Mouse (Mus musculus) v-Abl transformed pro-B cells (cell line): ENCODE measurements around the gene Leng9.

Experiments
- in situ Hi-C, 2 experiments: fragments of 400-800 bp; cut with MboI; formaldehyde crosslinking; loops; one replicate each; pipeline ENCODE4 v1.15.1; 2025; ENCODE audit not compliant: unreplicated experiment in 2 of 2

Leng9 gene

DNA sequence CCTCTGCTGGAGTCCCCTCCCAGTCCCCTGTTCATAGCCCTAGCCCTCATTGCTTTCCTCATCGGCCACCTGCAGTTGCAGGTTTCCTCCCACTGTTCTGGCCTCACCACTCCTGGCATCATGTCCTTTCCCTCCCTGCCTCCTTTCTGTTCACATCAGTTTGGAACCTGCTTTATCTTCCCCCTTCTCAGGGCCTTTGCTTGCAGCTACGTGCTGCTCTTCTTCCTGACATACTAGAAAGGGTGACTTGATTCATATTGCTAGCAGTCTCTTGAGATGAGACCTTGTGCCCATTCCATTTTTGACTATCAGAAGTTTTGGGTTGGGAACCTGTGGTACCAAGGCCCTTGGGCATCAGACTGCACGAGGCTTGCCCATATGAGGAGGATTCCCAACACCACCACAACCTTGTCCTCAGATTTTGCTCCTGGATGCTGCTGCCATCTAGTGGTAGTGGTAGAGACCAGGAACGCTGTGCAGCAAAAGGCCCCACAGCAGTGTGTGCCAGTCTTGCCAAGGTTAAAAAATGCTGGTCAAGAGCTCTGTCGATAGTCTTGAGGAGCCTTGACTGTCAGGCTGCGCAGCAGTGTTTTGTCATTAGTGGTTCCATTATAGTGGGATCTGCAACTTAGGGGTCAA lies 4.5 kb downstream of the Leng9 start:
- in situ Hi-C loops: loop anchor here (5.0 to 25.0 kb wide), 5 partner anchors 282 to 792 kb away; partner anchors contain the start of genes Ssc5d (in 2 of the 2), Ube2s (in 2 of the 2), Mboat7 (in 1 of the 2) and Tmem86b (in 1 of the 2)

DNA sequence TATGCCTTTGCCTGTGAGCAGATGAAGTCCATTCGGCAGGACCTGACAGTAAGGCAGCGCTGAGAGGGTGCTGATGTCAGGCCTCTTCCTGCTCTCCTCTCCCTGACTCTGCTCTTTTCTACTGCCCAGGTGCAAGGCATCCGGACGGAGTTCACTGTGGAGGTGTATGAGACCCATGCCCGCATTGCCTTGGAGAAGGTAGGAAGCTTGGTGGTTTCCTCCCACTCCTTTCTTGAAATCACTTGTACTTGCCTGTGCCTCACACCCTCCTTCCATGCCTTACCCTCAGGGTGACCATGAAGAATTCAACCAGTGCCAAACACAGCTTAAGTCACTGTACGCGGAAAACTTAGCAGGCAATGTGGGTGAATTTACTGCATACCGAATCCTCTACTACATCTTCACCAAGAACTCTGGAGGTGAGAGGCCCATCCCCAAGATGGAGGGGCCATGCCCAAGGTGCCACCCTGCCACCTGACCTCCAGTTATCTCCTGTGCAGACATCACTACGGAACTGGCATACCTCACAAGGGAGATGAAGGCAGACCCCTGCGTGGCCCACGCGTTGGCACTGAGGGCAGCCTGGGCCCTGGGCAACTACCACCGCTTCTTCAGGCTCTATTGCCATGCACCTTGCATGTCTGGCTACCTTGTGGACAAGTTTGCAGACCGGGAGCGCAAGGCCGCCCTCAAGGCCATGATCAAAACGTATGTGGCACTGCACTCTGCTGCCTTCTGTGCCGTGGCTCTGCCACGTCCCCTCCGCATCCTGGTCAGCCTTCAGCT lies 5.2 kb downstream of the Leng9 start:
- in situ Hi-C loops: loop anchor here (5.0 to 25.0 kb wide), 5 partner anchors 282 to 792 kb away; partner anchors contain the start of genes Ssc5d (in 2 of the 2), Ube2s (in 2 of the 2), Mboat7 (in 1 of the 2) and Tmem86b (in 1 of the 2)

DNA sequence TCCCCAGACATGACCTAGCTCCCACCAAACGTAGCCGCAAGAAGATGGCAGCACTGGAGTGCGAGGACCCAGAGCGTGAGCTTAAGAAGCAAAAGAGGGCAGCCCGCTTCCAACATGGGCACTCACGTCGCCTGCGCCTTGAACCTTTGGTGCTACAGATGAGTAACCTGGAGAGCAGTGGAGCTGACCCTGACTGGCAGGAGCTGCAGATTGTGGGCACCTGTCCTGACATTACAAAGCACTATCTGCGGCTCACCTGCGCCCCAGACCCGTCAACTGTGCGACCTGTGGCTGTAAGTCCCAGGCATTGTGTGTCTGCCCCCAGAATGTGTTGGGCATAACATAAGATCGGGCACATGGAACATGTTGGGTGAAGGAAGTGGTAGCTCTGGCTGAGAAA lies 6.1 kb downstream of the Leng9 start:
- in situ Hi-C loops: loop anchor here (10.0 to 25.0 kb wide), 4 partner anchors 449 to 793 kb away; partner anchors contain the start of genes Ssc5d (in 2 of the 2), Ube2s (in 2 of the 2), Mboat7 (in 1 of the 2) and Tmem86b (in 1 of the 2)

DNA sequence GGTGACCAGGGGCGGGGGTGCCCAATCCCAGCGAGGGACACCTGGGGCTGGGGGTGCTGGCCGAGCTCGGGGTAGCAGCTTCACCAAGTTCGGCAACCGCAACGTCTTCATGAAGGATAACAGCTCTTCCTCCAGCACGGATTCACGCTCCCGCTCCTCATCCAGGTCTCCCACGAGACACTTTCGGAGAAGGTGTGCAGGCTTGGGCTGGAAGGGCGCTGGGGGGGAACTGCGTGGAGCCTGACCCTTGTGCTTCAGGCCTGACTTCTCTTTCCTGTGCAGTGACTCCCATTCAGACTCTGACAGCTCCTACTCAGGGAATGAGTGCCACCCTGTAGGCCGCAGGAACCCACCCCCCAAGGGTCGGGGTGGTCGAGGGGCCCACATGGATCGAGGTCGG lies 6.7 kb downstream of the Leng9 start:
- in situ Hi-C loops: loop anchor here (10.0 to 25.0 kb wide), 4 partner anchors 449 to 794 kb away; partner anchors contain the start of genes Ssc5d (in 2 of the 2), Ube2s (in 2 of the 2), Mboat7 (in 1 of the 2) and Tmem86b (in 1 of the 2)

DNA sequence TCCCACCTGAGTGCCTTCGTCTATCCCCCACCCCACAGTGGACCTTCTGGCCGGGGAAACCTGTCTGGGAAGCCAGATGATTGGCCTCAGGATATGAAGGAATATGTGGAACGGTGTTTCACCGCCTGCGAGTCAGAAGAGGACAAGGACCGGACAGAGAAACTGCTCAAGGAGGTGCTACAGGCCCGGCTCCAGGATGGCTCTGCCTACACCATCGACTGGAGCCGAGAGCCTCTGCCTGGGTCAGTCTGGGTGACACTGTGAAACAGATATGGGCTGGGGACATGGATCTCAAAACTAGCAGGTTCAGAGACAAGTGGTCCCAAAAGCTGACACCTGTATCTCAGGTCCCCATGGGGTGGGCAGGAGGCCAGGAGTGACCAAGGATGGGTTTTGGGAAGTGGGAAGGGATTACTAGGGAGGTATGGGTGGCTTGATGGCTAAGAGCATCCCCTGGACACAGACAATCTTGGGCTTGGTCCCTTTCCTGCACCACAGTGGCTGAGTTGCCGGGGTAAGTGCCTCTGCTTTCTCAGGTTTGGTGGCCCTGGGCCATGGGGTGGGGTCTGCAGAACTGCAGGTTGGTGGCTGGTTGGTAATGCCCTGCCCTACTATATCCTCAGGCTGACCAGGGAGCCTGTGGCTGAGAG lies 7.3 kb downstream of the Leng9 start:
- in situ Hi-C loops: loop anchor here (10.0 to 25.0 kb wide), 4 partner anchors 448 to 794 kb away; partner anchors contain the start of genes Ssc5d (in 2 of the 2), Ube2s (in 2 of the 2), Mboat7 (in 1 of the 2) and Tmem86b (in 1 of the 2)

DNA sequence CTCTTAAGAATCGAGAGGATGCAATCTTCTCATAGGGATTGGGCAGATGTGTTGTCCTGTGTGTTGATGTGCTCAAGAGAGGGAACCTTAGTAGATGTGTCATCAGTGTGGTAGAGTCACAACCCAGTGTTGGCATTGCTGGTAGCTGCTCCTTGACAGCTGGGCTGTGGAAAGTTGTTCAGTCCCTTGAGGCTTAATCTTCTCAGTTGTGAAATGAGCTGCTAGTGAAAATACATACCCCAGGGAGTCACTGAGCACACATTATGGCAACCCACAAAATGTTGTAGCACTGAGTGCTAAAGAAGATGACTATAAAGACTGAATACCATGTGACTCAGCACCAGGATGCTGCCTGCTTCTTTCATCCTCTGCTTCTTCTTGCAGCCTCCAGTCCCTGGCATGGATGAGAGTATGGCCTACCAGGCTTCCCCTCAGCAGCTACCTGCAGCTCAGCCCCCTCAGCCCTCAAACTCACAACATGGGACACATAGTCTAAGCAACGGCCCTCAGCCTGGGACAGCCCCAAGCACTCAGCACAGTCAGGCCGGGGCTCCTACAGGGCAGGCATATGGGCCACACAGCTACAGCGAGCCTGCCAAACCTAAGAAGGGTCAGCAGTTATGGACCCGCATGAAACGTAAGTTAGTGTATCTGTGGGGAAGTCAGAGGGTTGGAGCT lies 8.4 kb downstream of the Leng9 start:
- in situ Hi-C loops: loop anchor here (10.0 to 25.0 kb wide), 4 partner anchors 447 to 796 kb away; partner anchors contain the start of genes Ssc5d (in 2 of the 2), Ube2s (in 2 of the 2), Mboat7 (in 1 of the 2) and Tmem86b (in 1 of the 2)

DNA sequence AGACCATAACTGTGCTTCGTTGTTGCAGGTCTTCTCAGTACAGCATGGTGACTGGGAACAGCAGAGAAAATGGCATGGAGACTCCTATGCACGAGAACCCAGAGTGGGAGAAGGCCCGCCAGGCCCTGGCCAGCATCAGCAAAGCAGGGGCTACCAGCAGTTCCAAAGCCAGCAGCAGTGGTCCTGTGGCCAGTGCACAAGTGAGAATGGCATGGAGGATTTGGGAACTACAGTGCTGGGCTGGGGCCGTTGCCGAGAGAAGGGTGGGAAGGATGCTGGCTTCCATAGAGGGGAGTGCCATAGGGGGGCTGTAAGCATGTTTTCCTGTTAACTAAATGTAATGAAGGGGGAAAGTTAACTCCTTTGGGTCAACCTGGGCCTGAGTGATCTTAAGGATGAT lies 10.8 kb downstream of the Leng9 start:
- in situ Hi-C loops: loop anchor here (5.0 to 25.0 kb wide), 5 partner anchors 445 to 798 kb away; partner anchors contain the start of genes Ndufa3 (in 2 of the 2), Oscar (in 2 of the 2), Ssc5d (in 2 of the 2) and Ube2s (in 2 of the 2)

DNA sequence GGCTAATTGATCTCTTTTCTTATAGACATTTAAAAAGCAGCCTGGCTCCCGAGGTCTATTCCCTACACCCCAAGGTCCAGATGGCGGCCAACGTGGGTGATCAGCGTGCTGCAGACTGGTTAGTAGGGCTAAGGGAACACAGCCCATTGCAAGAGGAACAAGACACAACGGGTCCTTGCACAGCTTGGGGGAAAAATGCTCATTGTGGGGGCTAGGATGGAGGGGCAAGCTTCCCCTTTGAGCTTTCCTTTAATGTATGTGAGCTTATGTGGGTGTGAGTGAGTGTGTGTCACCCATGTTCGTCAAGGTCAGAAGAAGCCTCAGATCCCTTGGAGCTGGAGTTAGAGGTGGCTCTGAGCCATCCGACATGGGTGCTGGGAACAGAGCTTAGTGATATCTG lies 11.5 kb downstream of the Leng9 start:
- in situ Hi-C loops: loop anchor here (5.0 to 25.0 kb wide), 5 partner anchors 444 to 799 kb away; partner anchors contain the start of genes Ndufa3 (in 2 of the 2), Oscar (in 2 of the 2), Ssc5d (in 2 of the 2) and Ube2s (in 2 of the 2)

DNA sequence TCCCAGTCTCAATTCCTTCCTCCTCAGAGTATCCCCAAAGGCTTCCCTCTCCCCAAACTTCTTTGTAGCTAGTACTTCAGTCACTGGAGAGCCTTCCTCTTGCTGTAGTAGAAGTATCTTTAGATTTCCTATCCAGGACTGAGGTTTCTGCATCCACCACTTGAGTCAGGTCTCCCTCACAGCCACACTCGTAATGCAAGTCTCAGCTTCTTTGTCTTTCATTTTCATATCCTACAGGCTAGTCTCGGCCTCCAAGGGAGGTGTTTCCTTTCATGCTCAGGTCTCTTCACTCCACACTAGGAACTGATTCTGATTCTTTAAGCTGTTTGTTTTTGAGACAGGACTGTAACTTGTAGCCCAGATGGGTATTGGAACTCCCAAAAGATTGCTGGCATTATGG lies 12.0 kb downstream of the Leng9 start:
- in situ Hi-C loops: loop anchor here (5.0 to 25.0 kb wide), 5 partner anchors 443 to 799 kb away; partner anchors contain the start of genes Ndufa3 (in 2 of the 2), Oscar (in 2 of the 2), Ssc5d (in 2 of the 2) and Ube2s (in 2 of the 2)

DNA sequence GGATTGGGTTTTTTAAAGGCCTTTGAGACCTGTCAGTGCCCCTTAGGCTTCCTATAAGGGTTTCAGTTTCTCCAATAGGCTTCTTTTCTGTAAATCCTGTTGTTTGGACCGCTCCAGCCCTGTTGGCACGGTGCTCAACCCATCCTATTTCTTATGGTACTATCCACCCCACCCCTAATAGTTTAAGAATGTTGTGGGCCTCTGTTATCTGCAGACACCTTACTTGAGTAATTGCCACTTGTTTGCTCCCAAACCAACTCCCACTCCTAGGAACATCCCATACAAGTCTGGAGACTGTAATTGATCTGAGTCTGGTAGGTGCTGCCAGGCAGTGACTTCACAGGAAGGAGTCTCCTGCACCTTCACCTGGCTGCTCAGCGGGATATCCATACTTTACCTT lies 12.4 kb downstream of the Leng9 start:
- in situ Hi-C loops: loop anchor here (5.0 to 25.0 kb wide), 5 partner anchors 443 to 800 kb away; partner anchors contain the start of genes Ndufa3 (in 2 of the 2), Oscar (in 2 of the 2), Ssc5d (in 2 of the 2) and Ube2s (in 2 of the 2)

DNA sequence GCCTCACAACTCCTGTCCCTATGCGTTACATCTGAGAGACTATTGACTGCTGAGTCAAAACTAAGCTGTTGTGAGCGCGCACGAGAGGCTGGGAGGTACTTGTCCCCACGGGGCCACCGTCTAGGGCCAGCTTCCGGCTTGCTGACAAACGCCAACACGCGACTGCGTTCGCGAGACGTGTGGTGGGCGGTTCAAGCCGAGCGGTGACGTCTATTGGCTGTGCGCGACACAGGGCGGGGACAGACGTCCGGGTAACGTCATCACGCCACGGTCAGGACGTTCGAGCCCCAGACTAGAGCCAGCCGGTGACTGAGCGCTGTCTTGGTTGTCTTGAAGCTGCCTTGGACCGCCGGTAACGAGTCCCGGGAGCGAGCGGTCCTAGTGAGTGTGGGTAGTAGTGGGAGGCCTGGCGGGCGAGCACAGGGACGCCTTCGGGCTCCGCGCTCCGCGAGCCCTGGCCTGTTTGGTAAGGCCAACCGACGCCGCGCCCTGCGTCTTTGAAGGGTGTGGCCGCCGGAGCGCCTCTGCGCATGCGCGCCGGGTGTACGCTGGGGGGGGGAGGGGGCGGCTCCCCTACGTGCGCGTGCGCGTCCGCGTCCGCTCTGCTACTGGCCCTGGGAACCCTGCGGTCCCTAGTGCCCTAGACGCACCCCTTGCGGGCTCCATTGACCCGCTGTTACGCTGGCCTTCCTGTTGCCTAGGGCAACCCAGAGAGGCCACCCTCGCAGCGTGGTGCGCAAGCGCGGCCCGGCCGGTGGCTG lies 13.2 kb downstream of the Leng9 start, which contains the start of gene Leng8:
Gene Leng8, plus strand, starts transcription at position 269 of the 761 bp plus-strand sequence.
- in situ Hi-C loops: loop anchor here (5.0 to 25.0 kb wide), 5 partner anchors 442 to 800 kb away; partner anchors contain the start of genes Ndufa3 (in 2 of the 2), Oscar (in 2 of the 2), Ssc5d (in 2 of the 2) and Ube2s (in 2 of the 2)

DNA sequence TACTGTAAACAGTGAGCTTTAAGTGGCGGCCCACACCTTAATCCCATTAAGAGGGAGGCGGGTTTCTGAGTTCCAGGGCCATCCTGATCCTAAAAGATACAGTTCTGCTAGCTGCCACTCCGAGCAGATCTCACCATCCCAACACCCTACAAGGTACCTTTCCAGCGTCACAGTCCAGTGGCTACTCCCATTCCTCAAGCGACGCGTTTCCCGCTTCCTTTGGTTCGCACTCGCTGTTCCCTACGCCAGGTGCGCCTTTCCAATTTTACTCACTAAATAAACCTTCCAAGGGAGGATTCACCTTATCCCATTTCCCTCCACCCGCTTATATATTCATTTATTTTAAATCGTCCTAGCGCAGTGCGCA lies 13.8 kb downstream of the Leng9 start:
- in situ Hi-C loops: loop anchor here (5.0 to 25.0 kb wide), 5 partner anchors 442 to 801 kb away; partner anchors contain the start of genes Ndufa3 (in 2 of the 2), Oscar (in 2 of the 2), Ssc5d (in 2 of the 2) and Ube2s (in 2 of the 2)

DNA sequence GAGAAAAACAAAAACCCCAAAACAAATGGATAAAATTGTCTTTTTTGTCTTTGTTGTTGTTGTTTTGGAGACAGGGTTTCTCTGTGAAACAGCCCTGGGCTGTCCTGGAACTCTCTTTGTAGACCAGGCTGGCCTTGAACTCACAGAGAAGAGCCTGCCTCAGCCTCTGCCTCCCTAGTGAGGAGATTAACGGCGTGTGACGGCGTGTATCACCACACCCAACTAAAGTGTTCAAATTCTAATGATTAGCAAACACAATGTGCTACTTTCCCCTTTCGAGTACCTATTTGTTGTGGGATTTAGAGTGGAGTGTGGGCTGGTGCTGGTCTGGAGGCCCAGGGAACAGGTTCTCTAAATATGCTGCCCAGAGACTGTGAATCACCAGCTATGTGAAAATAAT lies 15.3 kb downstream of the Leng9 start:
- in situ Hi-C loops: loop anchor here (5.0 to 25.0 kb wide), 5 partner anchors 440 to 802 kb away; partner anchors contain the start of genes Ndufa3 (in 2 of the 2), Oscar (in 2 of the 2), Ssc5d (in 2 of the 2) and Ube2s (in 2 of the 2)

DNA sequence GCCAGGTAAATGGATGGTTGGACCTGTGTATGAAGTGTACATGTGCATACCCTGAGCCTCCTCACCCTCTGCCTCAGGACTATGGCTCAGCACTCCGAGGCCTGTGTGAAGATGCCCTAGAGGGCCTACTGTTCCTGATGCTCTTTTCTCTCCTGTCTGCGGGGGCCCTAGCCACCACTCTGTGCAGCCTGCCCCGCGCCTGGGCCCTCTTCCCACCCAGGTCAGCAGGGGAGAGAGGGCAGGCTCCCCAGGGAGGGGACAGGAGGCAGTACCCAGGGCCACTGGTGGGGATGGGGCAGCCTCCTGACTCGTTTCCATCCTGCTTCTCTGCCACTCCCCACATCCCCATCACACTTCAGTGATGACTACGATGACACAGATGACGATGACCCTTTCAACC lies 17.2 kb downstream of the Leng9 start:
- in situ Hi-C loops: loop anchor here (10.0 to 25.0 kb wide), 4 partner anchors 438 to 804 kb away; partner anchors contain the start of genes Ssc5d (in 2 of the 2), Ube2s (in 2 of the 2), Mboat7 (in 1 of the 2) and Tmem86b (in 1 of the 2)

DNA sequence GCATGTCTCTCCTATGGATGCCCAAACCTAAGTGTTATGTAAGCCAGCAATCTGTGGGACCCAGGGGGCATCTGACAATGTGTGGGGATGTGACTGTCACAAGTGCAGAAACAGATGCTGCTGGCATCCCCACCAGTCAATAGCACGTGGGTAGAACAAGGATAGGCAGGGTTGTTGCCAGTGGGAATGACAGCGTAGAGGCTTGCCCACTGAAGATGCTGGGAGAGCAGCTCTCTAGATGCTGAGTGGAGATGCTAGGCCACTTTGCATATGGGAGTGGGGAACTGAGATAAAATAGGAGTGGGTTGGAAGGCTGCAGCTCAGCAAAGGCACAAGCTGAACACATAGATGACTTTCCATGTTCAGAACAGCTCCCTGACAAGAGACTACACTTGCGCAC lies 17.6 kb downstream of the Leng9 start:
- in situ Hi-C loops: loop anchor here (10.0 to 25.0 kb wide), 4 partner anchors 438 to 805 kb away; partner anchors contain the start of genes Ssc5d (in 2 of the 2), Ube2s (in 2 of the 2), Mboat7 (in 1 of the 2) and Tmem86b (in 1 of the 2)

DNA sequence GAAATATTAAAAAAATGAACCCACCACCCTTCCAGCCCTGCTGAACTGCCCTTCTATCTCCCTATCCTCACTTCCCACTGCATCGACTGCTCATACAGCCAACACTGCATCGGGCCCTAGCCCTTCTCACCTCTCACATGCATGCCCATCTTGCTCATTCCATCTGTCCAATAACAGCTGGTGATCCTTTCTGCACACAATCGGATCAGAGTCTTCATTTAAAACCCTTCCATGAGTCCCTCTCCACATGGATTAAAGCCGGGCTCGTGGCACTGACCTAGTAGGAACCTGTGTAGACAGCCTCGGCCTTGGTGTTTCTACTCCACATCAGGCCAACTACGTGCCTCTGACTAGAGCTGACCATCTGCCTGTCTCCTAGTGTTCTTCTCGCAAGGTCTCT lies 18.2 kb downstream of the Leng9 start:
- in situ Hi-C loops: loop anchor here (10.0 to 25.0 kb wide), 4 partner anchors 437 to 805 kb away; partner anchors contain the start of genes Ssc5d (in 2 of the 2), Ube2s (in 2 of the 2), Mboat7 (in 1 of the 2) and Tmem86b (in 1 of the 2)
